Mouse (Mus musculus): ENCODE data around the gene Opn5. TPM values are rescaled to one million over a fixed set of nuclear protein-coding genes. Genes with fewer than 3 reads are reported as not detected.

Opn5 gene
- polyA plus RNA-seq (2012; rRNA removed) = not detected in 2 replicates

GRCm38 (mm10) chr17:42611295-42611694 lies at the start of gene Opn5:
TSS of gene Opn5 (minus strand) at chr17:42611395.

Other genes with a start within 250 kb of the Opn5 start
- 0.05 TPM in 1 of 2 replicates, not detected in the other for gene Adgrf4, start 80.9 kb upstream of the Opn5 start, polyA plus RNA-seq (2012; rRNA removed)
- gene Adgrf2, start 130.8 kb upstream of the Opn5 start, polyA plus RNA-seq (2012; rRNA removed) = 0.03 and 0.05 TPM in 2 replicates